Mouse (Mus musculus) olfactory bulb, adult 2 months (tissue): Measurements from ENCODE around the gene Gcsh. TPM values are rescaled to one million over a fixed set of nuclear protein-coding genes. Genes with fewer than 3 reads are reported as not detected.

Source experiments
- H3K27ac ChIP-seq: fragments of 200-500 bp; 2 replicates; pipeline ENCODE4 v1.5.1; 2012; ENCODE audit warnings: low read depth, low read length; ENCODE audit not compliant: insufficient read depth
- H3K4me1 ChIP-seq: fragments of 200-500 bp; 2 replicates; pipeline ENCODE4 v1.6.1; 2012; ENCODE audit warnings: low read length; ENCODE audit not compliant: control insufficient read depth, insufficient read depth
- H3K4me3 ChIP-seq: fragments of 200-500 bp; 2 replicates; pipeline ENCODE4 v1.5.1; 2012; ENCODE audit warnings: mild to moderate bottlenecking, low read depth, low read length, moderate library complexity; ENCODE audit not compliant: insufficient read depth
- CTCF ChIP-seq: fragments of 200-500 bp; IDR thresholded peaks from 2 replicates; pipeline ENCODE4 v1.5.1; 2012; ENCODE audit warnings: low read depth, mild to moderate bottlenecking, low read length, moderate library complexity; ENCODE audit not compliant: insufficient read depth
- POLR2A ChIP-seq: fragments of 200-500 bp; IDR thresholded peaks from 2 replicates; pipeline ENCODE4 v1.6.1; 2012; ENCODE audit warnings: mild to moderate bottlenecking, low read depth, low read length, moderate library complexity; ENCODE audit not compliant: insufficient read depth
- WGBS: fragments of 180-500 bp; shearing (Covaris S2); methylation state at CpG from one replicate; pipeline ENCODE4 v1.1.7; 2018; 5-methylcytosine and 5-hydroxymethylcytosine counted together
- polyA plus RNA-seq: library from polyadenylated mRNA; stranded (reverse); fragments of >200 nt; gene quantifications from 2 replicates; pipeline ENCODE4 v1.2.4, GENCODE M21; 2012; ENCODE audit warnings: low replicate concordance; ENCODE audit not compliant: missing spikeins, insufficient read depth, insufficient read length

Gcsh gene
- polyA plus RNA-seq, 1 experiment = not detected

DNA sequence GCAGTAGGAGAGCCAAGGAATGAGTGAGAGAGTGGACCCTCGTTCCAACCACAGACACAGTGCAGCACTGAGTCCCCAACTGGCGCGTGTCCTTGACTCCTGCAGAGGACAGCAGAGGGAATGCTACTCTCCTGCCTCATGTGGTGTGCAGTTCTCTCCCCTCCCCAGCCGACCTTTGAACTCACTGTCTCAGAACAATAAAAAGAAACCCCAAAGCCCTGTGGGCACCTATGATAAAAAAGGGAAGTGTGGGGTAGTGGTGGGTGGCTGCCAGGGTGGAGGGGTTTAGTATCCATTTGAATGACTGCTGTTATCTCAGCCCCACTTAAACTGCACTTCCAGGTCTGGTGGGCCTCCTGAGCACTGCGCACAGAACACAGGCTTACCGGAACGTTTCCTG is 45.7 kb downstream of the Gcsh start:
- Histone ChIP-seq H3K4me3 (no peak overlapping the region), H3K27ac (no peak overlapping the region), H3K4me1 (peaks cover 18% of the 10 kb centered on the region)
- 92% methylated on average over 7 of the region's 7 CpGs for WGBS
- TF ChIP-seq POLR2A (no peak), CTCF (no peak)

DNA sequence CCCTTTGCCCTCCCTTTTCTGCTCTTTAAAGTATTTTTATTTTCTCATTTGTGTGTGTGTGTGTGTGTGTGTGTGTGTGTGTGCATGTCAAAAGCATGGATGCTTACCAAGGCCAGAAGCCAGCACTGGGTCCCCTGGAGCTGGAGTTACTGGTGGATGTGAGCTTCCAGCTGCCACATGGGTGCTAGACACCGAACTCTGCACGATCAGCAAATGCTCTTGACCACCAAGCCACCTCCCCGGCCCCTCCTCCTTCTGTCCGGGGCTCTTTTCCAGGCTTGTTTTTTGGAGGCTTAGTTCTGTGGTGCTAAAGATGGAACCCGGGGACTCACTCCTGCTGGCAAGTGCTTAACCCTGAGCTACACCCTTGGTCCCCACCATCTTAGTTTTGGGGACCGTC is 46.5 kb downstream of the Gcsh start:
- no peak overlapping the region for H3K4me3 ChIP-seq
- WGBS = 83% methylated on average over 6 of the region's 6 CpGs
- peaks cover 18% of the 10 kb centered on the region for H3K4me1 ChIP-seq
- no peak overlapping the region for H3K27ac ChIP-seq
- TF ChIP-seq POLR2A (no peak), CTCF (no peak)

- 65% methylated on average over 21 of the region's 21 CpGs for WGBS
- H3K4me1 ChIP-seq = peaks cover 18% of the 10 kb centered on the region
- H3K27ac ChIP-seq = no peak overlapping the region; the same call in 1 of the 2 replicates
- no peak for TF ChIP-seq CTCF
- TF ChIP-seq POLR2A = no peak
- H3K4me3 ChIP-seq = no peak overlapping the region
Observed at GRCm38 (mm10) chr8:116946268-116946838, 47.0 kb downstream of the Gcsh start.

GRCm38 (mm10) chr8:116945169-116945910 is 48.0 kb downstream of the Gcsh start:
- WGBS = 90% methylated on average over 9 of the region's 9 CpGs
- H3K4me1 ChIP-seq = peaks cover 18% of the 10 kb centered on the region
- TF ChIP-seq POLR2A (no peak), CTCF (no peak)
- no peak overlapping the region for H3K4me3 ChIP-seq
- no peak overlapping the region for H3K27ac ChIP-seq

GRCm38 (mm10) chr8:116944385-116944696 is 49.0 kb downstream of the Gcsh start:
- Histone ChIP-seq H3K27ac (no peak overlapping the region), H3K4me3 (peak overlapping the region; percentile 80; the same call in 1 of the 2 replicates), H3K4me1 (peaks cover 18% of the 10 kb centered on the region)
- WGBS = 10% methylated on average over 4 of the region's 4 CpGs
- no peak for TF ChIP-seq CTCF
- TF ChIP-seq POLR2A = no peak

GRCm38 (mm10) chr8:116943555-116944384 is 49.6 kb downstream of the Gcsh start:
- TF ChIP-seq CTCF (no peak), POLR2A (no peak)
- H3K4me3 ChIP-seq = peak overlapping the region; percentile 80
- WGBS = under 1% methylated on average over 62 of the region's 62 CpGs
- H3K4me1 ChIP-seq = peaks cover 18% of the 10 kb centered on the region
- no peak overlapping the region for H3K27ac ChIP-seq

- Histone ChIP-seq H3K4me3 (peak within 1 kb of the TSS; percentile 80), H3K27ac (no peak within 1 kb of the TSS), H3K4me1 (peaks cover 18% of the 10 kb centered on the region)
- TF ChIP-seq CTCF = peak; percentile 62
- TF ChIP-seq POLR2A = peak; percentile 49; the same call in 1 of the 2 replicates
- under 1% methylated on average over 46 of the region's 46 CpGs for WGBS
Observed at GRCm38 (mm10) chr8:116943161-116943554, 50.2 kb downstream of the Gcsh start, which contains the start of gene Atmin. TSS of gene Atmin (plus strand) at chr8:116943393.

DNA sequence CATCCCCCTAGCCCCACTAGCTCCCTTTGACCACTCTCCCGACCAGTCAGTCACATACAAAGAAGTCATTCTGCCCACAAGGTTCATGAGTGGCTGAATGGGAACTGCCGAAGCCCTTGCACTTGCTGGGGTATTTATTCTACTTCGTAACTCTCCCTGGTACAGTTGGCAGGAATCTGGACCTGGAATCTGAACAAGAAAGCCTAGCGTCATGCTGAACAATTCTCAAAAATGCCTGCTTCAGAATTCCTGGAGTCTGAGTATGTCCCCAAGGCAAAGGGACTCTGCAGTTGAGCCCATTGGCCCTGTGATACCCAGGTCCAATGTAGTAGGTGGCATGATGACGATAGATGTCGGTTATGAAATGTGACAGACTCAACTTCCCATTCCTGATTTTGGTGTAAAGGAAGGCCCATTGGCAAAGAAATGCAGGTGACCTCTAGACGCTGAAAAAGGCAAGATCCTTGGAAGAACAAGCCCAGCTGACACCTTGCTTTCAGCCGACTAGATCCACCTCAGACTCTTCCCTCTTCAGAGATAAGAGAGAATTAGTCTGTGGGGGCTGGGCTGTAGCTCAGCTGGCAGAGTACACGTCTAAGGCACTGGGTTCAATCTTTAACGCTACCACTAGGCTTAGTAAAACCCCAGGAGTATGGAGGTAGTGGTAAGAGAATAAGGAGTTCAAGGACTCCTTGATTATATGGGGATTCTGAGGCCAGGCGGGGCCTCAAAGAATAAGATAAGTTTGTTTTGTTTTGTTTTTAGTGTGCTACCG is 50.9 kb downstream of the Gcsh start:
- Histone ChIP-seq H3K4me1 (peaks cover 18% of the 10 kb centered on the region), H3K4me3 (no peak overlapping the region), H3K27ac (no peak overlapping the region)
- 62% methylated on average over 12 of the region's 12 CpGs for WGBS
- no peak for TF ChIP-seq CTCF
- no peak for TF ChIP-seq POLR2A
